Mouse (Mus musculus): ENCODE data around the gene Gm49325.

Gm49325 gene

GRCm38 (mm10) chr10:77658286-77658994 lies 52.4 kb downstream of the Gm49325 start:
- Histone ChIP-seq H3K36me3 (ENCODE audit: insufficient read depth, low read length) (no peaks in the 10 kb centered on the region), H3K4me1 (replicated peaks; ENCODE audit: low read depth, low read length) (no peaks in the 10 kb centered on the region; the same call in 1 of the 2 replicates), H3K9me3 (ENCODE audit: low read length) (peaks cover 6% of the 10 kb centered on the region; the same call in 1 of the 2 replicates), H3K4me3 (replicated peaks; ENCODE audit: low read length) (no peak overlapping the region), H3K27me3 (ENCODE audit: insufficient read depth, low read length) (peaks cover 16% of the 10 kb centered on the region)
- TF ChIP-seq NANOG (IDR thresholded peaks at IDR 0.05; ENCODE audit: borderline replicate concordance, low read length) (no peak), POU5F1 (IDR thresholded peaks at IDR 0.05; ENCODE audit: borderline replicate concordance, low read length) (no peak), CTCF (conservative IDR thresholded peaks at IDR 0.05; ENCODE audit: low read length) (no peak)

GRCm38 (mm10) chr10:77663949-77664665 lies 58.1 kb downstream of the Gm49325 start:
- TF ChIP-seq POU5F1 (IDR thresholded peaks at IDR 0.05; ENCODE audit: borderline replicate concordance, low read length), result no peak
- no peak for TF ChIP-seq CTCF (conservative IDR thresholded peaks at IDR 0.05; ENCODE audit: low read length)
- TF ChIP-seq NANOG (IDR thresholded peaks at IDR 0.05; ENCODE audit: borderline replicate concordance, low read length), result no peak
- Histone ChIP-seq H3K27me3 (ENCODE audit: insufficient read depth, low read length) (peaks cover 37% of the 10 kb centered on the region), H3K4me3 (replicated peaks; ENCODE audit: low read length) (peak overlapping the region; percentile 76), H3K36me3 (ENCODE audit: insufficient read depth, low read length) (no peaks in the 10 kb centered on the region), H3K4me1 (replicated peaks; ENCODE audit: low read depth, low read length) (peaks cover 10% of the 10 kb centered on the region), H3K9me3 (ENCODE audit: low read length) (no peaks in the 10 kb centered on the region)

- H3K9me3 ChIP-seq (ENCODE audit: low read length), result no peaks in the 10 kb centered on the region
- H3K36me3 ChIP-seq (ENCODE audit: insufficient read depth, low read length), result no peaks in the 10 kb centered on the region
- H3K4me1 ChIP-seq (replicated peaks; ENCODE audit: low read depth, low read length), result peaks cover 19% of the 10 kb centered on the region
- TF ChIP-seq NANOG (IDR thresholded peaks at IDR 0.05; ENCODE audit: borderline replicate concordance, low read length), result no peak
- no peak for TF ChIP-seq POU5F1 (IDR thresholded peaks at IDR 0.05; ENCODE audit: borderline replicate concordance, low read length)
- TF ChIP-seq CTCF (conservative IDR thresholded peaks at IDR 0.05; ENCODE audit: low read length), result no peak
- H3K27me3 ChIP-seq (ENCODE audit: insufficient read depth, low read length), result peaks cover 37% of the 10 kb centered on the region
- no peak overlapping the region for H3K4me3 ChIP-seq (replicated peaks; ENCODE audit: low read length)
Measured at GRCm38 (mm10) chr10:77666342-77666741, 60.3 kb downstream of the Gm49325 start.

- TF ChIP-seq NANOG (IDR thresholded peaks at IDR 0.05; ENCODE audit: borderline replicate concordance, low read length) (no peak), CTCF (conservative IDR thresholded peaks at IDR 0.05; ENCODE audit: low read length) (no peak), POU5F1 (IDR thresholded peaks at IDR 0.05; ENCODE audit: borderline replicate concordance, low read length) (no peak)
Measured at GRCm38 (mm10) chr10:77667402-77667801, 61.4 kb downstream of the Gm49325 start.

GRCm38 (mm10) chr10:77670710-77671109 lies 64.7 kb downstream of the Gm49325 start:
- Histone ChIP-seq H3K27me3 (ENCODE audit: insufficient read depth, low read length) (peaks cover 22% of the 10 kb centered on the region), H3K4me3 (replicated peaks; ENCODE audit: low read length) (no peak overlapping the region), H3K36me3 (ENCODE audit: insufficient read depth, low read length) (no peaks in the 10 kb centered on the region), H3K4me1 (replicated peaks; ENCODE audit: low read depth, low read length) (peaks cover 23% of the 10 kb centered on the region), H3K9me3 (ENCODE audit: low read length) (no peaks in the 10 kb centered on the region)
- no peak for TF ChIP-seq NANOG (IDR thresholded peaks at IDR 0.05; ENCODE audit: borderline replicate concordance, low read length)
- no peak for TF ChIP-seq POU5F1 (IDR thresholded peaks at IDR 0.05; ENCODE audit: borderline replicate concordance, low read length)
- TF ChIP-seq CTCF (conservative IDR thresholded peaks at IDR 0.05; ENCODE audit: low read length), result no peak

More at GRCm38 (mm10) chr10:77667402-77667801, 61.4 kb downstream of the Gm49325 start:
- Histone ChIP-seq H3K4me1 (replicated peaks; ENCODE audit: low read depth, low read length) (peaks cover 19% of the 10 kb centered on the region), H3K9me3 (ENCODE audit: low read length) (no peaks in the 10 kb centered on the region), H3K4me3 (replicated peaks; ENCODE audit: low read length) (no peak overlapping the region), H3K36me3 (ENCODE audit: insufficient read depth, low read length) (no peaks in the 10 kb centered on the region), H3K27me3 (ENCODE audit: insufficient read depth, low read length) (peaks cover 32% of the 10 kb centered on the region)

- Histone ChIP-seq H3K4me1 (replicated peaks; ENCODE audit: low read depth, low read length) (peaks cover 23% of the 10 kb centered on the region), H3K9me3 (ENCODE audit: low read length) (no peaks in the 10 kb centered on the region), H3K36me3 (ENCODE audit: insufficient read depth, low read length) (no peaks in the 10 kb centered on the region), H3K27me3 (ENCODE audit: insufficient read depth, low read length) (peaks cover 30% of the 10 kb centered on the region), H3K4me3 (replicated peaks; ENCODE audit: low read length) (no peak overlapping the region)
- TF ChIP-seq NANOG (IDR thresholded peaks at IDR 0.05; ENCODE audit: borderline replicate concordance, low read length), result no peak
- no peak for TF ChIP-seq CTCF (conservative IDR thresholded peaks at IDR 0.05; ENCODE audit: low read length)
- no peak for TF ChIP-seq POU5F1 (IDR thresholded peaks at IDR 0.05; ENCODE audit: borderline replicate concordance, low read length)
Measured at GRCm38 (mm10) chr10:77671519-77671918, 65.5 kb downstream of the Gm49325 start.

- Histone ChIP-seq H3K4me3 (replicated peaks; ENCODE audit: low read length) (no peak overlapping the region), H3K4me1 (replicated peaks; ENCODE audit: low read depth, low read length) (peaks cover 34% of the 10 kb centered on the region), H3K27me3 (ENCODE audit: insufficient read depth, low read length) (peaks cover 45% of the 10 kb centered on the region), H3K9me3 (ENCODE audit: low read length) (no peaks in the 10 kb centered on the region), H3K36me3 (ENCODE audit: insufficient read depth, low read length) (no peaks in the 10 kb centered on the region)
- TF ChIP-seq CTCF (conservative IDR thresholded peaks at IDR 0.05; ENCODE audit: low read length), result no peak
- TF ChIP-seq NANOG (IDR thresholded peaks at IDR 0.05; ENCODE audit: borderline replicate concordance, low read length), result no peak
- no peak for TF ChIP-seq POU5F1 (IDR thresholded peaks at IDR 0.05; ENCODE audit: borderline replicate concordance, low read length)
Measured at GRCm38 (mm10) chr10:77673765-77674164, 67.8 kb downstream of the Gm49325 start.

- peaks cover 64% of the 10 kb centered on the region for H3K27me3 ChIP-seq (ENCODE audit: insufficient read depth, low read length)
- no peaks in the 10 kb centered on the region for H3K9me3 ChIP-seq (ENCODE audit: low read length)
- H3K4me3 ChIP-seq (replicated peaks; ENCODE audit: low read length), result peak overlapping the region; percentile 70
- TF ChIP-seq POU5F1 (IDR thresholded peaks at IDR 0.05; ENCODE audit: borderline replicate concordance, low read length) (no peak), CTCF (conservative IDR thresholded peaks at IDR 0.05; ENCODE audit: low read length) (no peak), NANOG (IDR thresholded peaks at IDR 0.05; ENCODE audit: borderline replicate concordance, low read length) (no peak)
- H3K36me3 ChIP-seq (ENCODE audit: insufficient read depth, low read length), result no peaks in the 10 kb centered on the region
- peaks cover 25% of the 10 kb centered on the region for H3K4me1 ChIP-seq (replicated peaks; ENCODE audit: low read depth, low read length)
Measured at GRCm38 (mm10) chr10:77677562-77677961, 71.6 kb downstream of the Gm49325 start.

Data from E14TG2a.4 (cell line).